Mouse (Mus musculus) adrenal gland, postnatal 4 days (tissue): ENCODE data around the gene Fxn. TPM values are rescaled to one million over a fixed set of nuclear protein-coding genes. Genes with fewer than 3 reads are reported as not detected.

Experiments used
- DNase-seq, 2 experiments: peaks; one replicate each; pipeline ENCODE4 v3.0.0; 2021 to 2022; ENCODE audit warnings: low spot score in 2 of 2, mixed read lengths in 2 of 2
- total RNA-seq, 2 experiments: library from RNA; stranded (reverse); gene quantifications; 2 replicates each; pipeline ENCODE4 v1.2.3; 2021

Gene Fxn
- total RNA-seq, 2 experiments from 2014 or later = 24.3 to 24.4 TPM

- no peak for DNase-seq
Observed at GRCm38 (mm10) chr19:24301768-24302148, 21.4 kb upstream of the Fxn start.

DNA sequence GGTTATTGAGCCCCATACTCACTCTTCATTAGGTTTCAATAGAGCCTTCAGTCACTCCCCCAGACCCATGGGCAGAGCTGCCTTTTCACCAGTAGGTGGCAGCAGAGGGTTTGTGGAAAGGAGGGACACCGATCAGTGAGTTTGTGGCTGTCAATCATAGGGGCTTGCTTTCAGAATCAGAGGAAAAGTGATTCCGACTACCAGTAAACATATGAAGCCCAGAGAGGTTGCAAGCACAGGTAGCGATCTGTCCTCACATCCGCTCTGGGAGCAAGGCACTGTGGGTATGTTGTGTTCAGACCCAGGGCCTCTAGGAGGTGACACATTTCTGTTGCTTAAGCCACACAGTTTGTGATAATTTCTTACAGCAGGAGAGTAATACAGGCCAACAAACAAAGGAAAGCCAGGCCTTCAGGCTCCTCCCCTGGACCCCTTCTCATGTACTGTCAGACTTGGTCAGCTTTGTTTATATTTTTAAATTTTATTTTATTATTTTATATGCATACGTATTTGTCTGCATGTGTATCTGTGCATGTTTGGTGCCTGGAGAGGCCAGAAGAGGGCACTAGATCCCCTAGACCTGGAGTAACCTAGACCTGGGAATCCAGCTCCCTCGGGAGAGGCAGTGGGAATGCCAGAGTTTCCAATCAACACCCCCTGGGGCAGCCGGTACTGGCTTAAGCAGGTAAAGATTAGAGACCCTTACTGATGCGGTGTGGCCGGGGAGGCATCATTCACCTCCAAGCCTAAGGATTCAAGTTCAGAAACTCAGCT, 20.8 kb upstream of the Fxn start:
- DNase-seq = peak; percentile 16 to 64

DNA sequence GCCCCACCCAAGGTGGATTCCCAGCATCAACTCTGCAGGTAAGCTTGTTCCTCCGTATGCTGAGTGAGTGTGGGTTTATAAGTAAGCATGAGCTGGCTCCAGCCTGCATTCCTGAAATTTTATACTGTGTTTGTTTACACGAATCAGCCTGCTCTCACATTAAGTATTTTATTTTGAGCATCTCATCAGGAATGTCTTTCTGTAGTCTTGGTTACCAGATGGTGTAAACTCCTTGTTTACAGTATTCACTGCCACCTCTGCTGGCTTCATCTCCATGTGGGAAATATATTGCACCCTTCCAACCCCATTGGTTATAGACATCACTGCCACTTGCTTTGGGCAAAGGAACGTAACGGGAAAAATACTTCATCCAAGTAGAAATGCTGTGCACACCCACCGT, 13.1 kb upstream of the Fxn start:
- DNase-seq = no peak

- peak in 1 of 2 experiments; percentile 25 for DNase-seq
Observed at GRCm38 (mm10) chr19:24284187-24284586, 3.8 kb upstream of the Fxn start.

DNA sequence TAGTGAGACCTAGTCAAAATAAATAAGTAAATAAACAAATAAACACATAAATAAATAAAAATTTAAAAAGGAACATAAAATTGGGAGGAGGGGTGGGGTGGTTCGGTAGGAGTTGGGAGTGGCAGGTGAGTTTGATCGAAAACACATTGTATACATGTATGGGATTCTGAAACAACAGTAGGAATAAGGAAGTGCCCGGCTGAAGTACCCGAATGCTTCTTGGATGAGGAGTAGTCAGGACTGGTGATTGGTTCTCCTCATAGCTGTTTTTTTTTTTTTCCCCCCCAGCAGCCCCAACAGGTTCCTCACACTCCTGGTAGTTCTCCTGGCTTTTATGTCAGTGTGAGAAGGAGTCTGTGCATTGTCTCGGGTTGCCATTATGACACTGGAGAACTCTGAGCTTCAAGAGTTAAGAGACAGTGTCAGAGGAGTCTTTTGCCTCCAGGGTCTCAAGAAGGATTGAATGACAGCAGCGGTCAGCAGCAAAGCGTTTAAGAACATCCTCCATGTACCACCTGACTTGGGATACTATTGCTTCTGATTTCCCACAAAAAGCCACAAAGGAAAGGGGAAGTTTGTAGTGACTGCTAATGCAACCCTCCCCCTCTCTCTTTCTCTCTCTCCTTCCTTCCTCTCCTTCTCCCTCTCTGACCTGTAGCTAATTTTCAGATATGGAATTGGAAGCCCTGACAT, 1.0 kb upstream of the Fxn start:
- no peak for DNase-seq

DNA sequence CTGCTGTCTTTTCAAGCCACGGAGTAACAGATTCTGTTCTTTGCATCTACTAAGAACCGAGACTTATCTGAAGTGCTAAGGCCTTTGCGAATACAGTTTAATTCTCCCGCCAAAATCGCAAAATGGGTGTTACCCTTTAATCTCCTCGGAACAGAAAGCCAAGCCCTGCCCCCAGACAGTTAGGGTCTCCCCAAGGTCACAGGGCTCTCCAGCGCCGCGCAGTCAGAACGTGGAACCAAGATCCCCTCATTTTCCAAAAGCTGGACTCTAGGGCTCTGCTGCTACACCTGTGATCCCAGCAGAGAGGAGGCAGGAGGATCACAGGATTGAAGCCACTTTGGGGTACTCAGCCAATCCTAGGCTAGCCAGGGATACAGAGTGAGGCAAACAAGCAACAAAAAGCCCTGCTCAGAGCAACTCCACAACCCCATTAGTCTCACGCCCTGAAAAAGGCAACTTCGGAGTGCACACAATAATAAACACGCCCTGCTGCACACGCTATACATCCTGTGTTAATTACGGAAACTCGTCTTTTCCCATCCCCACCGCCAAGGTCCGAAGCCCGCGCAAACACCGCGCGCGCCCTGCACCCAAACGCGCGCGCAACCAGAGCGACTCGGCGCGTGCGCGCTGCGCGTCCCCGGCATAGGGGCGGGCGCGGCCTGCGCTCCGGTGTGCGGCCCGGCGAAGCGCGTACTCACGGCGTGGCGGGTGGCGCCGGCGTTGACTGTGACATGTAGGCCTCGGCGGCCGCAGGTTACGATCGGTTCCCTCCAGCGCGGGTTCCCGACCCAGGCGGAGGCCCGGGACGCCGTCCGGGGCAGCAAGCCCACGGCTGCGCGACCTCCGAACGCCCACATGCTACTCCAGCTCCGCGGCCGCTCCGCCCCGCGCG, 452 bp downstream of the Fxn start:
- peak; percentile 57 to 62 for DNase-seq

GRCm38 (mm10) chr19:24278859-24279258, 1.5 kb downstream of the Fxn start:
- no peak for DNase-seq

DNA sequence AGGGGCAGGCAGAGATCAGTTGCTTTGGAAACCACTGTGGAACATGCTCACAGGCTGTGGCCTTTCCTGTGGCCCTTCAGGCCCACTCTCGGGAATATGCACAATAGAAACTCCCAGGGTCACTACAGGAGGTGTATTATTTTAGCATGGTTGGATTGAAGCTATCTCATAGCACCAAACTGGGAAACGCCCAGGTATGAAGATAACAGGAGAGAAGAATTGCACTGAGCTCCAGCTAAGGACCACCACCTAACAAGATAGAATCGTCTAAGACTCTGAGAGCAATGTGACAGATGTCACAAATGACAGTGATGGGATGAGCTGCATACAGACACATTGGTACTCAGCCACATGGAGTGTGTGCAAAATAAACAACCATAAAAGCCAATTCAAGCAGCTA, 6.1 kb downstream of the Fxn start:
- DNase-seq = no peak

GRCm38 (mm10) chr19:24271746-24272426, 8.5 kb downstream of the Fxn start:
- DNase-seq = peak; percentile 37 to 61

- DNase-seq = no peak
Observed at GRCm38 (mm10) chr19:24271326-24271725, 9.1 kb downstream of the Fxn start.

- no peak for DNase-seq
Observed at GRCm38 (mm10) chr19:24268531-24268930, 11.9 kb downstream of the Fxn start.

DNA sequence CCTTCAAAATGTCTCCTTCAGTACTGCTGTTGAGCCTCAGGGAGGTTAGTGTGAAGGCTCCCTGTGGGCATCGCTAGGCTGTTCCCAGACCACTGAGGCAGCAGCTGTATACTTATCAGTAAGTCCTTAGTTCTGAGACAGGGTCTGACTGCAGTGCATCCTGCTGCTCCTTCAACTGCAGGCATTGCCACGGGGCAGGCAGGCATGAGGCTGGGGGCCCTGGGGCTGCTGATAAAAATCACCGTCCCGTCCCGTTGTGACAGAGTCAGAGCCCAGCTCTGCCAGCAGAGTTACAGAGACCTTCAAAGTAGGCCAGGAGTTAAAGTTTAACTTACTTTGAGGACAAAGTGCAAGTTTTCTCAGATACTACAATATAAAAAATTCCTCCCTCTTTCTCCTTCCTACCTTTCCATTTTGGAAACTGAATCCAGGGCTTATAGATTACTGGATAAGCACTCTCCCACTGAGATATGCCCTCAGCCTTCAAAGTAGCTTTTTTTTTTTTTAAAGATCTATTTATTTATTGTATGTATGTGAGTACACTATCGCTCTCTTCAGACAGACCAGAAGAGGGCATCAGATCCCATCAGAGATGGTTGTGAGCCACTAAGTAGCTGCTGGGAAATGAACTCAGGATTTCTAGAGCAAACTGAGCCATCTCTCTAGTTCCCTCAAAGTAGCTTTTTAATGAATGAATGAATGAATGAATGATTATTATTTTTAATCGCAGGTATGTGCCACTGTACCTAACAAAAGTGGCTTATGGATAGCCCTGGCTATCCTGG, 14.2 kb downstream of the Fxn start:
- DNase-seq = no peak

GRCm38 (mm10) chr19:24264991-24265390, 15.4 kb downstream of the Fxn start:
- DNase-seq = peak; percentile 23 to 41

DNA sequence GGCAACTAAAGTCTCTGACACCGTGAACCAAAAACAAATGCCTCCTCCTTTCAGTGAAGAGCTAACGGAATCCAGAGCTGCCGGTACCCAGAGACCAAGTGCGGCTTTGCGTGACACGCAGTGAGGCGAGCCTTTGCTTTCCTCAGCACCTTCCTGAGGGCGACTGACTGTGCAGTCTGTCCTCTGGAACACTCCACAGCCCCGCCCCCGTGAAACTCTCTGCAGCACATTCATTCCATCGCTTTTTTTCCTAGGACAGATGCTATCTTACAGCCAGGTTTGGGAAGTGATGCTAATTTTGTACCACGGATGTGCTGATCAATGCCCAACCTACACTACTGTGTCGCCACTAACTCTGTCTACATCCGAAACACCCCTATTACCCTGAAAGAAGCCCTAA, 17.7 kb downstream of the Fxn start:
- no peak for DNase-seq

- no peak for DNase-seq
Observed at GRCm38 (mm10) chr19:24259390-24260351, 20.7 kb downstream of the Fxn start.

GRCm38 (mm10) chr19:24258368-24258767, 22.0 kb downstream of the Fxn start:
- DNase-seq = no peak

GRCm38 (mm10) chr19:24257962-24258361, 22.4 kb downstream of the Fxn start:
- DNase-seq = no peak

DNA sequence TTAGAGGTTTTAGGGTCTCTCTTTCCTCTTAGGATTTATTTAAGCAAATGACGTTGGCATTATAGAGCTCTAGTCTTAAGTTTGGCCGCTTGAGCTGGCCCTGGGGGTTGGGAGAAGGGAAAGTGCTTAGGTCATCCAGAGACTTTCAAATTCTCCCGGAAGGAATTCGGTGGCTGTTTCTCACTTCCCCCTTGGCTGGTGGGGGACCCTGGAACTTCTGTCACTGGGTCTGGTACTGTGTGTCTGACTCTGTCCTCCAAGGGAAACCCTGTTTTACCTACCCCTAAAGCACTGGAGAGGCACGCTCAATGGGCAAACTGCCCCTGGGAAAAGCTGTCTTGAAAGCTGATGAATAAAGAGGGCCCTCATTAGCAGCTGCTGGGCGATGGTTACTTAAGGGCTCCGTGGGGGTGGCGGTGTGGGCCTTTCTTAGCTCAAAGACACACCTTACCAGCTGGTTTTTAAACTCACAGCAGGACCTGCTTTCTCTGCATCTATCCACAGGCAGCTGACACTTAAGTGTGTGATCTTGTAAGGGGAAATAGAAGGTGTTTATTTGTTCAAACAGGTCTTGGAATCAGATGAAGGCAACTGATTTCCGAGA, 26.6 kb downstream of the Fxn start:
- no peak for DNase-seq

GRCm38 (mm10) chr19:24251869-24252268, 28.5 kb downstream of the Fxn start:
- DNase-seq = no peak
